Mouse (Mus musculus) small intestine, adult 2 months (tissue): ENCODE results near the gene Rad9a.

Experiments used
- CTCF ChIP-seq: fragments of 200-500 bp; IDR thresholded peaks from 2 replicates; pipeline ENCODE4 v1.5.1; 2012; ENCODE audit warnings: low read depth, mild to moderate bottlenecking, control low read depth, inconsistent platforms, low read length, moderate library complexity, mixed read lengths; ENCODE audit not compliant: insufficient replicate concordance, insufficient read length; ENCODE audit errors: extremely low read depth
- POLR2A ChIP-seq: fragments of 200-500 bp; IDR thresholded peaks from 2 replicates; pipeline ENCODE4 v1.6.1; 2012; ENCODE audit warnings: low read depth, mild to moderate bottlenecking, control low read depth, inconsistent platforms, low read length, moderate library complexity

DNA sequence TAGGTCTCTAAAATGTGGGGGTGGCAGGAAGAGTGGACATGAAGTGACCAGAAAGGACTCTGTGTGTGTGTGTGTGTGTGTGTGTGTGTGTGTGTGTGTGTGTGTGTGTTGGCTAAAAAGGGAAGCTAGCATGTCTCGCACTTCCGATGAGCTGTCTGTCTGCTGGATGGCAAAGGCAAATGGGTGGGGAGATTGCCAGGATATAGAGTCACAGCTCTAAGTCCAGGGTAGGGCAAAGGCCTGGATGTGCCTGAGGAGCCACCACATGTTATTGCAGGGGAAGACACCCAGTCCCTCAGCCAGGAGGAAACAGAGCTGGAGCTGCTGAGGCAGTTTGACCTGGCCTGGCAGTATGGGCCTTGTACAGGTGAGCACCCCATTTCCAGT is 30.7 kb upstream of the Rad9a start:
- TF ChIP-seq CTCF (no peak), POLR2A (no peak)
